Mouse (Mus musculus) adrenal gland, adult (tissue): ENCODE data around the gene Svopl.
A peak's percentile ranks its signal among the peaks of the same experiment; 100 is the strongest.

Experiments
- DNase-seq, 2 experiments: peaks; one replicate each; pipeline ENCODE4 v3.0.0; 2022 to 2023; ENCODE audit warnings: low spot score in 1 of 2; ENCODE audit not compliant: inconsistent age in 2 of 2

Svopl gene

DNA sequence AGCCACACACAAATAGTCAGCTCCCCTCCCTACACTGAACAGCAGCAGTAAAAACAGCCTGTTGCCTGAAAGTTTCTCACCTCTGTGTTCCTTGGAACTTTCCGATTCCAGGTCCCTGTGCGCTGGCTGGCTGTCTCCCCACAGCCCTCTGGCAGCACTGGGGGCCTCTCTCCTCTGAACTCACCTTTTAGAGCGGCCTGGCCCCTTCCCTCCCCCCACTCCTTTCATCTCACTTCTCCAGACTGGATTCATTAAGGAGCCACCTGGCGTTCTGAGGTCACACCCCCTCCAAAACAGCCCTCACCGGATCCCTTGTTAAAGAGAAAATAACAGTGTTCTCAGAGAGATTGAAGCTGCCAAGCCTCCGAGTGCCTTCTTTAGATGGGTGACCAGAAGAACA, at the start of gene Svopl:
Gene Svopl, minus strand, starts transcription at position 159 of the 400 bp plus-strand sequence.
- no peak for DNase-seq

GRCm38 (mm10) chr6:38094701-38095100, 47.9 kb upstream of the Svopl start:
- no peak for DNase-seq

DNA sequence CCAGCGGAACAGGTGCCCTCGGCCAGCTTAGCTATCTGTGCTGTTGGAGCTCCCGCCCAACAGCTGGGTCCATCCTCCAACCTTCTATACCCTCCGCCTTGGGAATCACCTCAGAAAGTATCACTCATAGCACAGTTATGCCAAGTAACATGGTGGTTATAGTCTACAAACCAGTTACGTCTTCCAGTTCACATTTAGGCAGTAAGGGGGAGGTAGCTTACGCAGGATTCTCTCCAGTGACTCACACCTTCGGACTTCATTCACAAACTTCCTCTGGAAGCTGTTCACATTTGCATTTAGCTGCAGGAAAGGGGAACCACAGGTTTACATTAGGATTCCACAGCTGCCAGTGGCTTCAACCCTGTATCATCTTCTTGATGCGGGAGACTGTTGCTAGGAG, 45.7 kb upstream of the Svopl start:
- no peak for DNase-seq

GRCm38 (mm10) chr6:38087242-38088026, 40.6 kb upstream of the Svopl start:
- no peak for DNase-seq

GRCm38 (mm10) chr6:38083204-38083603, 36.4 kb upstream of the Svopl start:
- no peak for DNase-seq

- no peak for DNase-seq
These were observed 35.0 kb upstream of the Svopl start for GRCm38 (mm10) chr6:38081727-38082341.

- DNase-seq, result no peak
These were observed 33.6 kb upstream of the Svopl start for GRCm38 (mm10) chr6:38080364-38080763.

DNA sequence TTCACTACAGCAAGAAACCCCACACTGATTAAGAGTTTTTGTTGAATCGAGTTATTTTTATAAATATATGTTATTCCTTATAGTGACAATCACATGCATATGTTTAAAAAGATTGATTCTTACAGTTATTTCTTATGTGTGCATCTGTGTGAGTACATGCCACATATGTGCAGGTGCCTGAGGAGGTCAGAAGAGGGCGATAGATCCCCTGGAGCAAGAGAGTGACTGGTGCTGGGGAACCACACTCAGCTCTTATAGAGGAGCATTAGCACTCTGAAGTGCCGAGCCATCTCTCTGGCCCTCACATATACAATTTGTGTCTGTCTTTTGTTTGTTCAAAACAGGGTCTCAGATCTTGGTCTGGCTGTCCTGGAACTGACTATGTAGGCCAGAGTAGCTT, 26.8 kb upstream of the Svopl start:
- no peak for DNase-seq

DNA sequence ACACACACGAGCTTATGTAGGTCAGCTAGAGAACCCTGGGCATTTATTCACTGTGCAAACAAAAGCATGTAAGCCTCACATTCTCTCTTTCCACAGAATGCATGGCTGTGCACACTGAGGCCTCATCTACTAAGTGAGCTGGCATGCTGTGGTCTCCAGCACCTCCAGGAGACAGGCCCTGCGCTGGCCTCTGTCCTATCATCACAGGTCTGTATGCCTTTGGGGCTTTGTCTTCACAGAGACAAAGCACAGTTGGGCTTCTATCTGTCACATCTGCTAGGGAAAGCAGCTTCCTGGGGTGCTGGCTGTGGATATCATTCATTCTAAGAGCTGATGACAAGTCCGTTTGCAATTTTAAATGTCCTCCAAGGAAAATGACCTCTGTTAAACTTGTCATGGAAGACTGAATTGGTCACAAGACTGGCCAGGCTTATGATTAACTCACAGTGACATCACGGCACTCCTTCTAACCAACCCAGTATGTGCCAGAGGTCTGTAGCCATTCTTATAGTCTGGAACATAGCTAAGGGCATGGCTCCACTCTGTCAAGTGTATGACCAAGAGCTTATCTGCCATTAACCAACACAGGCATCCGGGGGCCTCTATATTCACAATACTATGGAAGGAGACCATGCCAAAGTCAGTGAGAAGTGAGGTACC, 25.5 kb upstream of the Svopl start:
- DNase-seq, result no peak

- no peak for DNase-seq
These were observed 24.5 kb upstream of the Svopl start for GRCm38 (mm10) chr6:38071256-38071655.

DNA sequence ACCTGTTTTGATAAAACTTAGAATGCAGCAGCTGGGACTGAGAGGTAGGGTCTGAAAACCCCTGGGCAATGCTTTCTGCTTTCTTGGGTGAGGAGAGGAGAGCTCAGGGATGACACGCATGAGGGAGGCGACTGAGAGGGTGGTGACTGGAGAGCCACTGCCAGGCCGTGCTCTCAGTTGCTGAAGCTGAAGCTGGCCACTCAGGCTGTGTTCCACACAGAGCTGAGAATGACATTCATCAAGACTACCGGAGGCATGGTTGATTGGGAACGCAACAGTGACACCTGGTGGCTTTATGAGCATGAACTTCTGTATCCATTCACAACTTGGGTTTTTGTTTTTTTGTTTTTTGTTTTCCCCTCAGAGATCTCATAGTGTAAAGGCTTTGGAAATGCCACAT, 19.4 kb upstream of the Svopl start:
- peak; percentile 48 to 83 for DNase-seq

GRCm38 (mm10) chr6:38065501-38066122, 18.8 kb upstream of the Svopl start:
- no peak for DNase-seq

- no peak for DNase-seq
These were observed 18.3 kb upstream of the Svopl start for GRCm38 (mm10) chr6:38065122-38065500.

GRCm38 (mm10) chr6:38064621-38065020, 17.8 kb upstream of the Svopl start:
- DNase-seq, result no peak

DNA sequence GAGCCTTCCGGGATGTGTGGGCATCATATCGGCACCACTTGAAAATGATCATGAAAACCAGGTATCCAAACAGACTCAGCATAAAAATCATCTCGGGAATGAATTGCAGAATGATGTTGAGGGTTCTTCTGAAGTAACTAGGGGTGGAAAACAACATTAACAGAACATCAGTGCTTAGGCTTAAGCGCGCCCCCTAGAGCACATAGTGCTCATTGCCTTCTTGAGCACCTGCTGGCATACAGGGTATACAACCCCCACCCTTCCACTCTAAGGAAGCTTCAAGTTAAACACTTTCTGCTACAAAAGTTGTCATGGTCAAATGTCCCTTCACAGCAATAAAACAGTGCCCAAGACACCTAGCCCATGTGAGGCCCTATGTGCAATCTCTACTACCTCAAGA, 12.0 kb upstream of the Svopl start:
- DNase-seq, result no peak

GRCm38 (mm10) chr6:38055471-38056330, 8.9 kb upstream of the Svopl start:
- peak in 1 of 2 experiments; percentile 54 for DNase-seq

- DNase-seq, result no peak
These were observed 2.8 kb upstream of the Svopl start for GRCm38 (mm10) chr6:38049601-38050000.

GRCm38 (mm10) chr6:38048800-38049561, 2.2 kb upstream of the Svopl start:
- DNase-seq, result peak in 1 of 2 experiments; percentile 45

DNA sequence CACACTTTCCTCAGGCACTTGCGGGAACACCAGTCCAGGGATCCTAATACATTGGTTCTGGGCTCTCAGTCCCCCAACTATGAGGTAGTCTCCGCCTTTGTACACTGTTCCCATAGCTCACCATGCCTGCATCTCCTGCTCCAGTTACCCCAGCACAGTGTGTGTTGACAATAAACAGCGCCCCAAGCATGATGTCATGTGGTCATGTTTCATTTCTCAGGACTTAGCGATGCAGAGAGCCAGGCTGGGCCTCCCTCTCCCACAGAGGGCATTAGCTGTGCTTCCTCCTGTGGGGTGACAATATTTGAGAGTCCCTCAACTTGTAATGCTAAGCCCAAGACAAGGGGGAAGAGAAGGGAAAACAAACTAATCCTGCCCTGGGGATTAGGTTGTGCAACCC, 1.2 kb upstream of the Svopl start:
- peak in 1 of 2 experiments; percentile 65 for DNase-seq
